Mouse (Mus musculus) liver, embryonic 14.5 days (tissue): ENCODE measurements around the gene Plek. TPM values are rescaled to one million over a fixed set of nuclear protein-coding genes. Genes with fewer than 3 reads are reported as not detected.

Experiments
- ATAC-seq: fragments of 200-750 bp; cut with Nextera tagmentation; 2 replicates; pipeline ENCODE4 v1.8.0; 2017; ENCODE audit warnings: moderate number of reproducible peaks, mild to moderate bottlenecking, moderate library complexity; ENCODE audit not compliant: insufficient read depth
- DNase-seq, 3 experiments: peaks; one replicate each; pipeline ENCODE4 v3.0.0-alpha.2; 2012 to 2013; ENCODE audit warnings: low read depth in 3 of 3, low spot score in 3 of 3
- H3K27ac ChIP-seq: fragments of 300-500 bp; sonication (generic); 2 replicates; pipeline ENCODE4 v1.5.1; 2014; ENCODE audit warnings: moderate library complexity, mild to moderate bottlenecking, control low read depth, inconsistent platforms
- H3K27me3 ChIP-seq: fragments of 300-500 bp; sonication (generic); 2 replicates; pipeline ENCODE4 v1.6.1; 2014; ENCODE audit warnings: mild to moderate bottlenecking, low read length, moderate library complexity; ENCODE audit not compliant: control insufficient read depth, insufficient read depth
- H3K36me3 ChIP-seq: fragments of 300-500 bp; sonication (generic); replicated peaks from 2 replicates; pipeline ENCODE4 v1.6.1; 2014; ENCODE audit warnings: low read depth; ENCODE audit not compliant: control insufficient read depth, insufficient read depth
- H3K4me1 ChIP-seq, 2 experiments: fragments of 200-500 bp in 1 of 2; fragments of 300-500 bp in 1 of 2; sonication (generic) in 1 of 2; replicated peaks; 2 replicates each; pipeline ENCODE4 v1.6.1; 2012 to 2014; ENCODE audit warnings: antibody characterized with exemption in 1 of 2, inconsistent platforms in 1 of 2, low read length in 1 of 2; ENCODE audit not compliant: control insufficient read depth in 2 of 2, insufficient read depth in 2 of 2
- H3K4me2 ChIP-seq: fragments of 300-500 bp; sonication (generic); 2 replicates; pipeline ENCODE4 v1.6.1; 2014; ENCODE audit warnings: low read depth, mild to moderate bottlenecking, control low read depth, moderate library complexity
- H3K4me3 ChIP-seq, 2 experiments: fragments of 200-500 bp in 1 of 2; fragments of 300-500 bp in 1 of 2; sonication (generic) in 1 of 2; 2 replicates each; pipeline ENCODE4 v1.5.1; 2012 to 2014; ENCODE audit warnings: low read depth in 2 of 2, low read length in 2 of 2, mild to moderate bottlenecking in 2 of 2, control low read depth in 1 of 2, inconsistent platforms in 1 of 2, moderate library complexity in 1 of 2; ENCODE audit not compliant: insufficient read depth in 1 of 2
- H3K9ac ChIP-seq: fragments of 300-500 bp; sonication (generic); replicated peaks from 2 replicates; pipeline ENCODE4 v1.6.1; 2014; ENCODE audit warnings: mild to moderate bottlenecking, control low read depth, moderate library complexity
- H3K9me3 ChIP-seq: fragments of 300-500 bp; sonication (generic); 2 replicates; pipeline ENCODE4 v1.6.1; 2016; ENCODE audit warnings: low read length, mixed read lengths; ENCODE audit not compliant: control insufficient read depth
- CTCF ChIP-seq: IDR thresholded peaks from 2 replicates; pipeline ENCODE4 v1.5.1; 2016; ENCODE audit warnings: antibody characterized with exemption, low read depth, control low read depth
- EP300 ChIP-seq: IDR thresholded peaks from 2 replicates; pipeline ENCODE4 v1.6.1; 2016; ENCODE audit warnings: antibody characterized with exemption, low read depth
- WGBS: fragments of 180-500 bp; shearing (Covaris S2); extraction: QIAGEN DNeasy Blood & Tissue Kit; methylation state at CpG from one replicate; pipeline ENCODE4 v1.1.7; 2014; ENCODE audit not compliant: insufficient replicate concordance; 5-methylcytosine and 5-hydroxymethylcytosine counted together
- polyA plus RNA-seq, 2 experiments: library from polyadenylated mRNA; depleted of rRNA in 1 of 2; stranded (reverse) in 1 of 2; unstranded in 1 of 2; fragments of >200 nt; fragmentation: Nextera tagmentation in 1 of 2; extraction: Ambion mirVana in 1 of 2; gene quantifications; 2 replicates each; pipeline versions ENCODE4 v1.2.1 to v1.2.3; 2012 to 2014

The Plek gene
- 6.4 and 10.9 TPM in 2 replicates for polyA plus RNA-seq (2012; rRNA removed)
- polyA plus RNA-seq (2014; fragmentation: Nextera tagmentation; extraction: Ambion mirVana), result 18.2 and 23.0 TPM in 2 replicates

GRCm38 (mm10) chr11:17051545-17052475, at the start of gene Plek, which contains the start of gene Cnrip1:
Gene Plek (minus strand): TSS chr11:17052381.
Gene Cnrip1 (plus strand): TSS chr11:17051586.
- Histone ChIP-seq H3K9ac (no peak within 1 kb of the TSS), H3K36me3 (no peaks in the 10 kb centered on the region), H3K4me2 (peak within 1 kb of the TSS; percentile 51), H3K4me1 (no peaks in the 10 kb centered on the region), H3K4me3 (peak within 1 kb of the TSS; percentile 37 to 45), H3K27me3 (no peaks in the 10 kb centered on the region), H3K27ac (no peak within 1 kb of the TSS), H3K9me3 (no peaks in the 10 kb centered on the region)
- TF ChIP-seq EP300 (no peak), CTCF (no peak)
- DNase-seq, result no peak
- under 1% methylated on average over 38 of the region's 38 CpGs for WGBS
- ATAC-seq, result peak; percentile 53

GRCm38 (mm10) chr11:17086106-17086505, 33.9 kb upstream of the Plek start:
- ATAC-seq, result no peak
- 17% methylated on average over 5 of the region's 5 CpGs for WGBS
- no peak for DNase-seq
- H3K36me3 ChIP-seq, result no peaks in the 10 kb centered on the region
- H3K9ac ChIP-seq, result no peak overlapping the region
- H3K4me3 ChIP-seq, result no peak overlapping the region
- H3K27me3 ChIP-seq, result no peaks in the 10 kb centered on the region
- H3K4me1 ChIP-seq, result no peaks in the 10 kb centered on the region
- no peak for TF ChIP-seq EP300
- no peaks in the 10 kb centered on the region for H3K9me3 ChIP-seq
- no peak overlapping the region for H3K4me2 ChIP-seq
- no peak overlapping the region for H3K27ac ChIP-seq

- no peaks in the 10 kb centered on the region for H3K36me3 ChIP-seq
- no peaks in the 10 kb centered on the region for H3K27me3 ChIP-seq
- WGBS, result 64% methylated on average over 1 of the region's 1 CpGs
- no peak overlapping the region for H3K27ac ChIP-seq
- no peak overlapping the region for H3K9ac ChIP-seq
- H3K4me1 ChIP-seq, result no peaks in the 10 kb centered on the region
- no peak for ATAC-seq
- TF ChIP-seq EP300, result no peak
- no peak for TF ChIP-seq CTCF
- no peak overlapping the region for H3K4me3 ChIP-seq
- no peak for DNase-seq
- no peaks in the 10 kb centered on the region for H3K9me3 ChIP-seq
- H3K4me2 ChIP-seq, result no peak overlapping the region
Observed at GRCm38 (mm10) chr11:17083866-17084265, 31.7 kb upstream of the Plek start.

GRCm38 (mm10) chr11:17083455-17083854, 31.3 kb upstream of the Plek start:
- WGBS, result 77% methylated on average over 3 of the region's 3 CpGs
- no peak for TF ChIP-seq EP300
- no peak for TF ChIP-seq CTCF
- no peaks in the 10 kb centered on the region for H3K36me3 ChIP-seq
- H3K4me1 ChIP-seq, result no peaks in the 10 kb centered on the region
- H3K4me2 ChIP-seq, result no peak overlapping the region
- no peak for DNase-seq
- H3K4me3 ChIP-seq, result no peak overlapping the region
- H3K9ac ChIP-seq, result no peak overlapping the region
- no peaks in the 10 kb centered on the region for H3K9me3 ChIP-seq
- no peaks in the 10 kb centered on the region for H3K27me3 ChIP-seq
- no peak for ATAC-seq
- no peak overlapping the region for H3K27ac ChIP-seq

GRCm38 (mm10) chr11:17082953-17083352, 30.8 kb upstream of the Plek start:
- DNase-seq (no peak), ATAC-seq (no peak)
- 46% methylated on average over 2 of the region's 2 CpGs for WGBS
- Histone ChIP-seq H3K27me3 (no peaks in the 10 kb centered on the region), H3K4me1 (no peaks in the 10 kb centered on the region), H3K36me3 (no peaks in the 10 kb centered on the region), H3K9me3 (no peaks in the 10 kb centered on the region), H3K4me2 (no peak overlapping the region), H3K4me3 (no peak overlapping the region), H3K27ac (no peak overlapping the region), H3K9ac (no peak overlapping the region)
- TF ChIP-seq CTCF, result peak; percentile 40; the same call in 1 of the 2 replicates
- no peak for TF ChIP-seq EP300
